Mouse (Mus musculus) neural tube, embryonic 14.5 days (tissue): Measurements from ENCODE around the gene Mest. TPM values are rescaled to one million over a fixed set of nuclear protein-coding genes. Genes with fewer than 3 reads are reported as not detected.

ENCODE experiments used
- ATAC-seq: fragments of 200-750 bp; cut with Nextera tagmentation; 2 replicates; pipeline ENCODE4 v1.8.0; 2017; ENCODE audit warnings: low read depth, mild to moderate bottlenecking, moderate TSS enrichment, moderate library complexity
- H3K27ac ChIP-seq: fragments of 300-500 bp; sonication (generic); 2 replicates; pipeline ENCODE4 v1.5.1; 2014; ENCODE audit warnings: low read depth, mild to moderate bottlenecking, control low read depth, low read length, moderate library complexity, mixed read lengths
- H3K27me3 ChIP-seq: fragments of 300-500 bp; sonication (generic); 2 replicates; pipeline ENCODE4 v1.6.1; 2014; ENCODE audit warnings: low read length; ENCODE audit not compliant: control insufficient read depth, insufficient read depth
- H3K36me3 ChIP-seq: fragments of 300-500 bp; sonication (generic); 2 replicates; pipeline ENCODE4 v1.6.1; 2014; ENCODE audit warnings: low read length, mixed read lengths; ENCODE audit not compliant: control insufficient read depth, insufficient read depth
- H3K4me1 ChIP-seq: fragments of 300-500 bp; sonication (generic); 2 replicates; pipeline ENCODE4 v1.6.1; 2014; ENCODE audit warnings: low read length; ENCODE audit not compliant: control insufficient read depth, insufficient read depth
- H3K4me2 ChIP-seq: fragments of 300-500 bp; sonication (generic); 2 replicates; pipeline ENCODE4 v1.6.1; 2014; ENCODE audit warnings: mild to moderate bottlenecking, low read depth, low read length, control low read depth
- H3K4me3 ChIP-seq: fragments of 300-500 bp; sonication (generic); 2 replicates; pipeline ENCODE4 v1.5.1; 2014; ENCODE audit warnings: low read depth, low read length, control low read depth, mixed read lengths
- H3K9ac ChIP-seq: fragments of 300-500 bp; sonication (generic); replicated peaks from 2 replicates; pipeline ENCODE4 v1.6.1; 2014; ENCODE audit warnings: low read depth, mild to moderate bottlenecking, control low read depth, low read length, mixed read lengths
- H3K9me3 ChIP-seq: fragments of 300-500 bp; sonication (generic); 2 replicates; pipeline ENCODE4 v1.6.1; 2016; ENCODE audit warnings: low read length; ENCODE audit not compliant: control insufficient read depth
- WGBS: fragments of 180-500 bp; shearing (Covaris S2); extraction: QIAGEN DNeasy Blood & Tissue Kit; methylation state at CpG from one replicate; pipeline ENCODE4 v1.1.7; 2014; 5-methylcytosine and 5-hydroxymethylcytosine counted together
- polyA plus RNA-seq: library from polyadenylated mRNA; unstranded; fragments of >200 nt; fragmentation: Nextera tagmentation; extraction: Ambion mirVana; gene quantifications from 2 replicates; pipeline ENCODE4 v1.2.1, GENCODE M21; 2014

Gene Mest
- polyA plus RNA-seq, 1 experiment from 2014 or later, result 353 TPM

GRCm38 (mm10) chr6:30713455-30713854 is 9.9 kb upstream of the Mest start:
- no peaks in the 10 kb centered on the region for H3K9me3 ChIP-seq
- H3K4me1 ChIP-seq, result no peaks in the 10 kb centered on the region; the same call in 1 of the 2 replicates
- H3K4me3 ChIP-seq, result no peak overlapping the region
- no peak for ATAC-seq
- WGBS, result 80% methylated on average over 6 of the region's 6 CpGs
- H3K4me2 ChIP-seq, result no peak overlapping the region
- no peaks in the 10 kb centered on the region for H3K36me3 ChIP-seq
- no peak overlapping the region for H3K9ac ChIP-seq
- H3K27me3 ChIP-seq, result no peaks in the 10 kb centered on the region
- H3K27ac ChIP-seq, result no peak overlapping the region

DNA sequence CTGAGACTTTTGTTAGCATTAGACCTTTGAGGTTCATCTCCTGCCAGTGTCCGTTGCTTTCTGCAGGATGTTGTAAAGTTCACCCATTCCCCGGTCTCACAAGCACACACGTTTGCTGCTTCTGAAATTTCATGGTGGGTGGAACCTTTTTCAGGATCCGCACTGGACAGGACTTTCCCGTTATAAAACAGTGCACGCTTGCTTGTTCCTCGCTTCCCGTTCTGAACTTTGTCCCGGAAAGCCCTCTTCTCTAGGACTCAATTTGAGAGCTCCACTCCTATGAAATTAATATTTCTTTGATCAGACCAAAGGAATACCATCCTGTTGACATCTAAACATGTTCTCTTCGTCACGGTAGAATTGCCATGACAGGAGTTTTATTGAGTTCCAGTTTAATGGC is 9.5 kb upstream of the Mest start:
- no peak for ATAC-seq
- Histone ChIP-seq H3K4me3 (no peak overlapping the region), H3K4me1 (no peaks in the 10 kb centered on the region; the same call in 1 of the 2 replicates), H3K27me3 (no peaks in the 10 kb centered on the region), H3K4me2 (no peak overlapping the region), H3K9me3 (no peaks in the 10 kb centered on the region), H3K36me3 (no peaks in the 10 kb centered on the region), H3K27ac (no peak overlapping the region), H3K9ac (no peak overlapping the region)
- WGBS, result 72% methylated on average over 11 of the region's 11 CpGs

- Histone ChIP-seq H3K4me1 (no peaks in the 10 kb centered on the region; the same call in 1 of the 2 replicates), H3K4me3 (no peak overlapping the region), H3K27me3 (no peaks in the 10 kb centered on the region), H3K9ac (no peak overlapping the region), H3K4me2 (no peak overlapping the region), H3K27ac (no peak overlapping the region), H3K36me3 (no peaks in the 10 kb centered on the region), H3K9me3 (no peaks in the 10 kb centered on the region)
- WGBS, result 44% methylated on average over 5 of the region's 5 CpGs
- ATAC-seq, result no peak
Observed at GRCm38 (mm10) chr6:30714891-30715471, 8.4 kb upstream of the Mest start.

- H3K9ac ChIP-seq, result no peak overlapping the region
- H3K9me3 ChIP-seq, result no peaks in the 10 kb centered on the region
- no peak for ATAC-seq
- H3K4me1 ChIP-seq, result no peaks in the 10 kb centered on the region; the same call in 1 of the 2 replicates
- no peak overlapping the region for H3K4me2 ChIP-seq
- H3K4me3 ChIP-seq, result no peak overlapping the region
- H3K27ac ChIP-seq, result no peak overlapping the region
- H3K36me3 ChIP-seq, result no peaks in the 10 kb centered on the region
- no peaks in the 10 kb centered on the region for H3K27me3 ChIP-seq
- 84% methylated on average over 7 of the region's 7 CpGs for WGBS
Observed at GRCm38 (mm10) chr6:30716796-30717195, 6.6 kb upstream of the Mest start.

DNA sequence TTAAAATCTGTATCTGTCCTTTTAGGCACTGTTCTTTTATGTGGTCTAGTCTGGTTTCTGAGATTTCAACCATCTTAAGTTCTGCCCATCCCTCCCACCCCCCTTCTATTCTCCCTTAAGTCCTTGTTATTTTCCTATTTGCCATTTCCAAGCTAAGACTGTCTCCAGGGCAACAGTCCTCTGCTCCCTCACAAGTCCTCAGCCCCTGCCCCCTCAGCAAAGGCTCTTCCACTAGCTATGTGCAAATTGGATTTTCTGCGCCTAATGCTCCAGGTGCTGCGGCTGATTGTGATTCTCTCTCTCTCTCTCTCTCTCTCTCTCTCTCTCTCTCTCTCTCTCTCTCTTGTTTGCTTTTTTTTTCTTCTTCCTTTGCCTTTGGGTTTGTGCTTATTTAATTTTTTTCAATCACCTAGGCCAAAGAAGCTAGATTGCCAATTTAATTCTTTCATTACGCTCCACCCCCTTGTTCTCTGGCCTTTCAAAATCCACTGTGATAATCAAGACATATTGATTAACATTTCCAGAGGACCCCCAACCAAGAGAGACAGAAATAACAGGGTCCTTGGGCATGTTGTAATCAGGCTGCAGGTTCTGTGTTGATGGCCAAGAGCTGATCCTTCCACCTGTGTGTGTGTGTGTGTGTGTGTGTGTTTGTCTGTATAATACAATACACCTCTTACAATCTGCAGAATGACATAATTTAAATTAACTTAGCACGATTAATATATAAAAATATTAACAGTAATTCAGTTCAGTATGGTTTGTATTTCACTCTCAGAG is 772 bp upstream of the Mest start:
- H3K36me3 ChIP-seq, result no peaks in the 10 kb centered on the region
- H3K27me3 ChIP-seq, result no peaks in the 10 kb centered on the region
- peaks cover 6% of the 10 kb centered on the region; the same call in 1 of the 2 replicates for H3K4me1 ChIP-seq
- H3K9me3 ChIP-seq, result no peaks in the 10 kb centered on the region
- no peak overlapping the region for H3K9ac ChIP-seq
- WGBS, result 61% methylated on average over 4 of the region's 4 CpGs
- peak; percentile 63; the same call in 1 of the 2 replicates for ATAC-seq
- H3K4me2 ChIP-seq, result no peak overlapping the region
- H3K4me3 ChIP-seq, result no peak overlapping the region
- no peak overlapping the region for H3K27ac ChIP-seq

- no peak; the same call in 1 of the 2 replicates for ATAC-seq
- H3K27me3 ChIP-seq, result no peaks in the 10 kb centered on the region
- no peak overlapping the region for H3K27ac ChIP-seq
- H3K4me3 ChIP-seq, result no peak overlapping the region
- WGBS, result 49% methylated on average over 12 of the region's 12 CpGs
- H3K36me3 ChIP-seq, result no peaks in the 10 kb centered on the region
- no peak overlapping the region for H3K4me2 ChIP-seq
- H3K9ac ChIP-seq, result no peak overlapping the region
- H3K9me3 ChIP-seq, result no peaks in the 10 kb centered on the region
- H3K4me1 ChIP-seq, result peaks cover 4% of the 10 kb centered on the region; the same call in 1 of the 2 replicates
Observed at GRCm38 (mm10) chr6:30730301-30730971, 7.1 kb downstream of the Mest start.

- ATAC-seq, result no peak
- 48% methylated on average over 18 of the region's 18 CpGs for WGBS
- H3K4me2 ChIP-seq, result no peak overlapping the region
- no peaks in the 10 kb centered on the region for H3K9me3 ChIP-seq
- no peak overlapping the region for H3K4me3 ChIP-seq
- peaks cover 4% of the 10 kb centered on the region; the same call in 1 of the 2 replicates for H3K4me1 ChIP-seq
- H3K27ac ChIP-seq, result no peak overlapping the region
- H3K9ac ChIP-seq, result no peak overlapping the region
- H3K36me3 ChIP-seq, result no peaks in the 10 kb centered on the region
- no peaks in the 10 kb centered on the region for H3K27me3 ChIP-seq
Observed at GRCm38 (mm10) chr6:30732571-30733130, 9.3 kb downstream of the Mest start.

GRCm38 (mm10) chr6:30734465-30734864 is 11.1 kb downstream of the Mest start:
- no peak overlapping the region for H3K9ac ChIP-seq

More at GRCm38 (mm10) chr6:30734465-30734864, 11.1 kb downstream of the Mest start:
- Histone ChIP-seq H3K27ac (no peak overlapping the region), H3K27me3 (no peaks in the 10 kb centered on the region), H3K4me1 (peaks cover 4% of the 10 kb centered on the region; the same call in 1 of the 2 replicates), H3K4me3 (no peak overlapping the region), H3K9me3 (peaks cover 6% of the 10 kb centered on the region), H3K4me2 (no peak overlapping the region), H3K36me3 (no peaks in the 10 kb centered on the region)
- 56% methylated on average over 6 of the region's 6 CpGs for WGBS
- ATAC-seq, result no peak
